Mouse (Mus musculus) liver, embryonic 14.5 days (tissue): ENCODE measurements around the gene Psmd8.

Experiments
- CTCF ChIP-seq: IDR thresholded peaks from 2 replicates; pipeline ENCODE4 v1.5.1; 2016; ENCODE audit warnings: antibody characterized with exemption, low read depth, control low read depth
- EP300 ChIP-seq: IDR thresholded peaks from 2 replicates; pipeline ENCODE4 v1.6.1; 2016; ENCODE audit warnings: antibody characterized with exemption, low read depth

DNA sequence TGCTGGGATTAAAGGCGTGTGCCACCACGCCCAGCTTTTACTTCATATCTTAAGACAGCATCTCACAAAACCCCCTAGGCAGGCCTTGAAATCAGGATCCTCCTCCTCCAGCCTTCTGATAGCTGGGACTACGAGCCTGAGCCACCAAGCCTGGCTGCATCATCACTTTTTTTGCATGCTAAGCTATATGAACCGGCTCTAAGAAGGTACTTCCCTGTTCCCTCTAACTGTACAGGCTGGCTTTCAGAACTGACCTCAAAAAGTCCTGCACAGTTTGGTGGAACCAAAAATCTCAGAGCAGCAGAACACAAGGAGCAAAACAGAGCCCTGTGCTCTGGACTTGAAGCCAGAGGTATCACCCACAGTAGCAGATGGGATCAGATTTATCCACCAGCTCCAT, 47.7 kb upstream of the Psmd8 start:
- TF ChIP-seq CTCF = no peak
- no peak for TF ChIP-seq EP300
